Mouse (Mus musculus) myocyte (in vitro differentiated cells): ENCODE data around the gene She.

ENCODE experiments used
- CEBPB ChIP-seq: IDR thresholded peaks from 2 replicates; pipeline ENCODE4 v1.6.1; 2011; ENCODE audit warnings: mild to moderate bottlenecking, moderate library complexity; ENCODE audit not compliant: poor library complexity, insufficient read depth, severe bottlenecking
- MAX ChIP-seq: IDR thresholded peaks from one replicate; pipeline ENCODE4 v1.6.1; 2011; ENCODE audit warnings: low read depth, mild to moderate bottlenecking, control low read depth
- MYOG ChIP-seq, 3 experiments: IDR thresholded peaks; one replicate each; pipeline ENCODE4 v1.6.1; 2011; ENCODE audit warnings: control low read depth in 2 of 3, low read depth in 2 of 3, mild to moderate bottlenecking in 2 of 3; ENCODE audit not compliant: insufficient read length in 2 of 3, control insufficient read depth in 1 of 3, insufficient read depth in 1 of 3
- POLR2A ChIP-seq: IDR thresholded peaks from one replicate; pipeline ENCODE4 v1.6.1; 2011; ENCODE audit warnings: low read depth, mild to moderate bottlenecking, control low read depth, moderate library complexity; ENCODE audit not compliant: insufficient read length
- USF1 ChIP-seq: IDR thresholded peaks from one replicate; pipeline ENCODE4 v1.6.1; 2011; ENCODE audit warnings: low read depth, mild to moderate bottlenecking, control low read depth, moderate library complexity

DNA sequence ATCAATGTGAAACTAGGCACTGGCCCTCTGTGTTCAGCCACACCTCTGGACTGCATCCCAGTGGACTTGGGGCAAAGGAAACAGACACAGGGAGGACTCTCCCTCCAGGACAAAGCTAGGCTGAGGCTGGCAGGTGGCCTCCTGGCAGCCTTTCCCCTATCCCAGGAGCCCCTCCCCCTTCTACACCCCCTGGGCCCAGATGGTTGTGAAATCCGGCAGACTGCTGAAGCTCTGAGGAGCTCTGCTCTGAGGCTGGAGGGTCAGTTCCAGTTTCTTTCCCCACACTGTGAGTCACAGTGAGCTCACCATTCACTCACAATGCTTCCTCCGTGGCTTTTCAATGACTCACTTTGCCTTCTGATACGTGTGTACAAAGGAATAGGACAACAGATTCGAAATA is 29.9 kb downstream of the She start:
- TF ChIP-seq USF1 = no peak
- no peak for TF ChIP-seq MAX
- TF ChIP-seq POLR2A = no peak
- peak; percentile 95 for TF ChIP-seq CEBPB
- TF ChIP-seq MYOG (IDR thresholded peaks at IDR 0.05; ENCODE audit: control insufficient read depth in 1 of 3, insufficient read depth in 1 of 3, insufficient read length in 2 of 3, low read depth in 2 of 3) = no peak
